Mouse (Mus musculus) hindbrain, postnatal 0 days (tissue): ENCODE measurements at regions not wholly inside any gene's neighbourhood (a gene's known extent, or its start where the extent isn't known, plus 50 kb on each side); places are given as distances from the start of the nearest gene placed in this dataset.

Experiments used
- ATAC-seq: fragments of 200-750 bp; cut with Nextera tagmentation; 2 replicates; pipeline ENCODE4 v1.8.0; 2017; ENCODE audit warnings: mild to moderate bottlenecking, moderate TSS enrichment, moderate library complexity
- DNase-seq: peaks from one replicate; pipeline ENCODE4 v3.0.0-alpha.2; 2015; ENCODE audit warnings: low spot score
- H3K27ac ChIP-seq: fragments of 300-500 bp; sonication (generic); 2 replicates; pipeline ENCODE4 v1.5.1; 2014; ENCODE audit warnings: mild to moderate bottlenecking
- H3K27me3 ChIP-seq: fragments of 300-500 bp; sonication (generic); 2 replicates; pipeline ENCODE4 v1.6.1; 2014; ENCODE audit warnings: low read length, mixed read lengths; ENCODE audit not compliant: insufficient read depth
- H3K36me3 ChIP-seq: fragments of 300-500 bp; sonication (generic); 2 replicates; pipeline ENCODE4 v1.6.1; 2014; ENCODE audit warnings: low read length, mixed read lengths; ENCODE audit not compliant: insufficient read depth
- H3K4me1 ChIP-seq: fragments of 300-500 bp; sonication (generic); 2 replicates; pipeline ENCODE4 v1.6.1; 2014; ENCODE audit warnings: antibody characterized with exemption, low read length, mixed read lengths; ENCODE audit not compliant: insufficient read depth
- H3K4me2 ChIP-seq: fragments of 300-500 bp; sonication (generic); 2 replicates; pipeline ENCODE4 v1.6.1; 2014; ENCODE audit warnings: low read depth, mild to moderate bottlenecking, low read length, moderate library complexity, mixed read lengths
- H3K4me3 ChIP-seq: fragments of 300-500 bp; sonication (generic); 2 replicates; pipeline ENCODE4 v1.5.1; 2014; ENCODE audit warnings: low read length
- H3K9ac ChIP-seq: fragments of 300-500 bp; sonication (generic); replicated peaks from 2 replicates; pipeline ENCODE4 v1.6.1; 2014; ENCODE audit warnings: mild to moderate bottlenecking, low read length, moderate library complexity, mixed read lengths
- H3K9me3 ChIP-seq: fragments of 300-500 bp; sonication (generic); 2 replicates; pipeline ENCODE4 v1.6.1; 2016; ENCODE audit warnings: low read length, mixed read lengths
- CTCF ChIP-seq: IDR thresholded peaks from 2 replicates; pipeline ENCODE4 v1.5.1; 2016; ENCODE audit warnings: antibody characterized with exemption, control low read depth, low read depth
- WGBS: fragments of 180-500 bp; shearing (Covaris S2); extraction: QIAGEN DNeasy Blood & Tissue Kit; methylation state at CpG from one replicate; pipeline ENCODE4 v1.1.7; 2014; 5-methylcytosine and 5-hydroxymethylcytosine counted together

- H3K4me2 ChIP-seq = no peak overlapping the region
- H3K9me3 ChIP-seq = no peaks in the 10 kb centered on the region
- ATAC-seq = no peak
- H3K36me3 ChIP-seq = no peaks in the 10 kb centered on the region
- no peak for TF ChIP-seq CTCF
- H3K9ac ChIP-seq = no peak overlapping the region
- DNase-seq = peak; percentile 34
- no peaks in the 10 kb centered on the region for H3K4me1 ChIP-seq
- H3K27ac ChIP-seq = no peak overlapping the region
- H3K27me3 ChIP-seq = no peaks in the 10 kb centered on the region
- WGBS = 76% methylated on average over 10 of the region's 10 CpGs
- no peak overlapping the region for H3K4me3 ChIP-seq
Measured at GRCm38 (mm10) chr2:8026648-8027047, 517.3 kb upstream of the Celf2 start.

- no peaks in the 10 kb centered on the region for H3K9me3 ChIP-seq
- no peak for ATAC-seq
- H3K4me1 ChIP-seq = no peaks in the 10 kb centered on the region
- H3K9ac ChIP-seq = no peak overlapping the region
- no peaks in the 10 kb centered on the region for H3K36me3 ChIP-seq
- no peak overlapping the region for H3K4me2 ChIP-seq
- no peak for TF ChIP-seq CTCF
- 59% methylated on average over 3 of the region's 3 CpGs for WGBS
- H3K4me3 ChIP-seq = no peak overlapping the region
- no peak for DNase-seq
- no peak overlapping the region for H3K27ac ChIP-seq
- H3K27me3 ChIP-seq = no peaks in the 10 kb centered on the region
Measured at GRCm38 (mm10) chr2:8022651-8023050, 513.3 kb upstream of the Celf2 start.

- no peaks in the 10 kb centered on the region for H3K9me3 ChIP-seq
- ATAC-seq (no peak), DNase-seq (no peak)
- H3K9ac ChIP-seq = no peak overlapping the region
- no peak for TF ChIP-seq CTCF
- no peaks in the 10 kb centered on the region for H3K4me1 ChIP-seq
- H3K27ac ChIP-seq = no peak overlapping the region
- no peak overlapping the region for H3K4me3 ChIP-seq
- 67% methylated on average over 5 of the region's 5 CpGs for WGBS
- no peaks in the 10 kb centered on the region for H3K27me3 ChIP-seq
- no peaks in the 10 kb centered on the region for H3K36me3 ChIP-seq
- H3K4me2 ChIP-seq = no peak overlapping the region
Measured at GRCm38 (mm10) chr2:8022043-8022442, 512.7 kb upstream of the Celf2 start.

- H3K27me3 ChIP-seq = no peaks in the 10 kb centered on the region
- H3K36me3 ChIP-seq = no peaks in the 10 kb centered on the region
- no peak overlapping the region for H3K27ac ChIP-seq
- no peak overlapping the region for H3K9ac ChIP-seq
- DNase-seq (no peak), ATAC-seq (no peak)
- no peak overlapping the region for H3K4me3 ChIP-seq
- WGBS = 85% methylated on average over 6 of the region's 6 CpGs
- H3K4me2 ChIP-seq = no peak overlapping the region
- no peaks in the 10 kb centered on the region for H3K4me1 ChIP-seq
- no peaks in the 10 kb centered on the region for H3K9me3 ChIP-seq
- no peak for TF ChIP-seq CTCF
Measured at GRCm38 (mm10) chr2:8012826-8013225, 503.5 kb upstream of the Celf2 start.

- no peaks in the 10 kb centered on the region for H3K36me3 ChIP-seq
- no peak overlapping the region for H3K4me3 ChIP-seq
- no peaks in the 10 kb centered on the region for H3K4me1 ChIP-seq
- no peak for TF ChIP-seq CTCF
- no peak overlapping the region for H3K9ac ChIP-seq
- no peaks in the 10 kb centered on the region for H3K27me3 ChIP-seq
- 89% methylated on average over 2 of the region's 2 CpGs for WGBS
- DNase-seq (no peak), ATAC-seq (no peak)
- H3K27ac ChIP-seq = no peak overlapping the region
- no peak overlapping the region for H3K4me2 ChIP-seq
- no peaks in the 10 kb centered on the region for H3K9me3 ChIP-seq
Measured at GRCm38 (mm10) chr2:7999444-7999843, 490.1 kb upstream of the Celf2 start.

- Histone ChIP-seq H3K27me3 (no peaks in the 10 kb centered on the region), H3K9ac (no peak overlapping the region), H3K4me1 (no peaks in the 10 kb centered on the region), H3K27ac (no peak overlapping the region), H3K36me3 (no peaks in the 10 kb centered on the region), H3K4me2 (no peak overlapping the region), H3K9me3 (no peaks in the 10 kb centered on the region), H3K4me3 (no peak overlapping the region)
- no peak for TF ChIP-seq CTCF
- no peak for DNase-seq
- ATAC-seq = no peak
Measured at GRCm38 (mm10) chr2:7974471-7974870, 465.1 kb upstream of the Celf2 start.

- no peak for DNase-seq
- no peak overlapping the region for H3K4me2 ChIP-seq
- H3K4me3 ChIP-seq = no peak overlapping the region
- H3K27ac ChIP-seq = no peak overlapping the region
- H3K9me3 ChIP-seq = no peaks in the 10 kb centered on the region
- H3K27me3 ChIP-seq = no peaks in the 10 kb centered on the region
- no peaks in the 10 kb centered on the region for H3K4me1 ChIP-seq
- H3K9ac ChIP-seq = no peak overlapping the region
- ATAC-seq = no peak
- H3K36me3 ChIP-seq = no peaks in the 10 kb centered on the region
- TF ChIP-seq CTCF = no peak
Measured at GRCm38 (mm10) chr2:7963456-7963855, 454.1 kb upstream of the Celf2 start.
